Mouse (Mus musculus) E14TG2a.4 (cell line): ENCODE results near the gene Fmnl2.

Experiments
- CTCF ChIP-seq: conservative IDR thresholded peaks from 2 replicates; pipeline ENCODE4 v1.5.1; 2014; ENCODE audit warnings: low read length
- NANOG ChIP-seq: IDR thresholded peaks from 2 replicates; pipeline ENCODE4 v1.6.1; 2014; ENCODE audit warnings: borderline replicate concordance, low read length, mixed read lengths

DNA sequence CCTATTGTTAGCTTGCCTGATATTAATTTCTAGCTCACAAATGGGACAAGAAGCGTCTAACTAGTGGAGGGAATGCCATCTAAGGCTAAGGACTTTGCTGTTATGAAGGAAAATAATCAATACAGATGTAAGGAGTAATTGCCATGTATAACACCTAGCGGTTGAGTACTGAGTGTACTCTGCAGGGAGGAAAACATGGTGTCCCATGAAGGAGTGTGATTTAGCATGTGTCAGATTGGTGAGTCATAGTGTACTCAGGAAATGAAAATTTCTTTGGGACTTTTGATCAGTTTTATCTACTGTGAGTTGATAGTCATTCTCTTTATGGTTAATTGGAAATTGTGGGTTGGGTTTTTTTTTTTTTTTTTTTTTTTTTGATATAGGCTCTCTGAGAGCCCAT lies 34.1 kb downstream of the Fmnl2 start:
- TF ChIP-seq CTCF (no peak), NANOG (no peak)
